ENCODE assay signal across 1 mouse cellular context in the genomic region with DNA sequence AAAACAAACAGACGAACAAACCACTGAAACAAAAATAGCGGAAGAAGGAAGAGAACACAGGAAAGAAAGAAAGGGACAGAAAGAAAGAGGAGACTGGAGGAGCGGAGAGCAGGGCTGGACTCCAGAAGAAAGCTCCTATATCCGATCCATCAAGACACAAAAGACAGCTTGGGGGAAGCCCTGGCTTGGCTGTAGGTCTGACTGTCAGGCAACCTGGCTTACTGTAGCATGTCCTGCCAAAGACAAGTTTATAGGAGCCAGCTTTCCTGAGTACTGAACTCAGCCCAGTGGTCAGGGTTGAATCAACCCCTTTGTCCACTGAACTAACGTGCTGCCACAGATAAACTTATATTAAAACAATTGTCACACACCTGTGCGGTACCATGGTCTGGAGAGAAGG.
TF ChIP-seq lines count a peak whose summit lies in the region.

No protein-coding gene starts in this region.

TF ChIP-seq in myocyte, 11 proteins besides CTCF, POLR2A, EP300 and RAD21 (continued from another document):
- TF ChIP-seq MAX (IDR thresholded peaks at IDR 0.05; ENCODE audit: low read depth): no peak
